Mouse (Mus musculus) heart, postnatal 0 days (tissue): ENCODE measurements at regions not wholly inside any gene's neighbourhood (a gene's known extent, or its start where the extent isn't known, plus 50 kb on each side); places are given as distances from the start of the nearest gene placed in this dataset.
A peak's percentile ranks its signal among the peaks of the same experiment; 100 is the strongest.

Experiments
- ATAC-seq: fragments of 200-750 bp; cut with Nextera tagmentation; 2 replicates; pipeline ENCODE4 v1.8.0; 2017; ENCODE audit warnings: low read depth, moderate number of reproducible peaks, moderate library complexity; ENCODE audit not compliant: insufficient read depth
- DNase-seq: peaks from one replicate; pipeline ENCODE4 v3.0.0-alpha.2; 2016; ENCODE audit warnings: low spot score
- H3K27ac ChIP-seq: fragments of 300-500 bp; sonication (generic); 2 replicates; pipeline ENCODE4 v1.5.1; 2014; ENCODE audit warnings: low read depth, mild to moderate bottlenecking
- H3K27me3 ChIP-seq: fragments of 300-500 bp; sonication (generic); 2 replicates; pipeline ENCODE4 v1.6.1; 2014; ENCODE audit warnings: low read length, mixed read lengths; ENCODE audit not compliant: control insufficient read depth, insufficient read depth
- H3K36me3 ChIP-seq: fragments of 300-500 bp; sonication (generic); replicated peaks from 2 replicates; pipeline ENCODE4 v1.6.1; 2014; ENCODE audit warnings: low read length, mixed read lengths; ENCODE audit not compliant: control insufficient read depth, insufficient read depth
- H3K4me1 ChIP-seq: fragments of 300-500 bp; sonication (generic); 2 replicates; pipeline ENCODE4 v1.6.1; 2014; ENCODE audit warnings: antibody characterized with exemption; ENCODE audit not compliant: control insufficient read depth, insufficient read depth
- H3K4me2 ChIP-seq: fragments of 300-500 bp; sonication (generic); 2 replicates; pipeline ENCODE4 v1.6.1; 2014; ENCODE audit warnings: low read depth, mild to moderate bottlenecking, low read length, moderate library complexity
- H3K4me3 ChIP-seq: fragments of 300-500 bp; sonication (generic); 2 replicates; pipeline ENCODE4 v1.5.1; 2014; ENCODE audit warnings: low read depth, low read length
- H3K9ac ChIP-seq: fragments of 300-500 bp; sonication (generic); replicated peaks from 2 replicates; pipeline ENCODE4 v1.6.1; 2014; ENCODE audit warnings: low read depth, low read length, mixed read lengths
- H3K9me3 ChIP-seq: fragments of 300-500 bp; sonication (generic); replicated peaks from 2 replicates; pipeline ENCODE4 v1.6.1; 2016; ENCODE audit warnings: low read length; ENCODE audit not compliant: control insufficient read depth
- CTCF ChIP-seq: IDR thresholded peaks from 2 replicates; pipeline ENCODE4 v1.5.1; 2016; ENCODE audit warnings: antibody characterized with exemption, control low read depth, low read depth
- EP300 ChIP-seq: IDR thresholded peaks from 2 replicates; pipeline ENCODE4 v1.6.1; 2016; ENCODE audit warnings: antibody characterized with exemption, low read depth
- WGBS: fragments of 180-500 bp; shearing (Covaris S2); extraction: QIAGEN DNeasy Blood & Tissue Kit; methylation state at CpG from one replicate; pipeline ENCODE4 v1.1.7; 2014; 5-methylcytosine and 5-hydroxymethylcytosine counted together

DNA sequence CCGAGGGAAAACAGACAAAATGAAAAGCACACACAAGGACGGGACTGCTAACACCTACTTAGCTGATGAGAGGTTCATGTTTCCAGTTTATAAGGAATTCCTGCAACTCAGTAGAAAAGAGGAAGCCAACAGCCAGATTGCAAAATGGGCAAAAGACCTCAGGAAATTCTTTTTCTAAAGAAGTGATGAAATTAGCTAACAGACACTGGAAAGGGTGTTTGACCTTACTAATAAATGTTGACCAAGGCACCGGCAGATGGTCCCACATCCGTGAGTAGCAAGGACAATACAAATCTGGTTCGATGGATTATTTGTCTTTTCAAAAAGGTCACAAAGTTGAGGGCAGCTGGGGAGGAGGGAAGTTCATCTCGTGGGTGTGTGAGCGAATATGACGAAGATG is 93.3 kb downstream of the Atxn7l3b start:
- Histone ChIP-seq H3K9me3 (no peaks in the 10 kb centered on the region), H3K9ac (no peak overlapping the region), H3K36me3 (no peaks in the 10 kb centered on the region), H3K4me2 (no peak overlapping the region), H3K4me3 (no peak overlapping the region), H3K27me3 (no peaks in the 10 kb centered on the region), H3K27ac (no peak overlapping the region), H3K4me1 (no peaks in the 10 kb centered on the region)
- DNase-seq (no peak), ATAC-seq (no peak)
- 64% methylated on average over 8 of the region's 8 CpGs for WGBS
- no peak for TF ChIP-seq EP300
- TF ChIP-seq CTCF: no peak

DNA sequence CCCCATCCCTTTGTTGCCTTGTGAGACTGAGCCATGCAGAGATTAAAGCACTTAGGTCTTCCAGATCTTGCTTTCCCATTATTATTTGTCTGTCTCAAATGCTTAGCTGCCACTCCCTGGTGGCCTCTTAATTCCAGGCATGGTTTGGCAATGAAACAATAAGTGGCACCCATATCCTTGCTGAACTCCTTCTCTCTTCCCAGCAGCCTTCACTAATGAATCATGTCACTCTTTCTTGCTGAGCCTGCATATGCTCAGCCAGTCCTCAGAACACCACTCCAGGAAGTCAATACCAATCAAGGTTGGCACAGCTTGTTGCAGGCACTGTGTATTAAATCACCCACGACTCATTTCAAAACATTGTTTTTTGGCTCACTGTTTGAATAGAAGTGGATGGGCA is 118.6 kb downstream of the Atxn7l3b start:
- ATAC-seq: no peak
- Histone ChIP-seq H3K4me3 (no peak overlapping the region), H3K36me3 (no peaks in the 10 kb centered on the region), H3K9me3 (no peaks in the 10 kb centered on the region), H3K9ac (no peak overlapping the region), H3K27ac (no peak overlapping the region), H3K27me3 (no peaks in the 10 kb centered on the region), H3K4me1 (no peaks in the 10 kb centered on the region), H3K4me2 (no peak overlapping the region)
- no peak for DNase-seq
- WGBS: 33% methylated on average over 1 of the region's 1 CpGs
- TF ChIP-seq CTCF (no peak), EP300 (no peak)

DNA sequence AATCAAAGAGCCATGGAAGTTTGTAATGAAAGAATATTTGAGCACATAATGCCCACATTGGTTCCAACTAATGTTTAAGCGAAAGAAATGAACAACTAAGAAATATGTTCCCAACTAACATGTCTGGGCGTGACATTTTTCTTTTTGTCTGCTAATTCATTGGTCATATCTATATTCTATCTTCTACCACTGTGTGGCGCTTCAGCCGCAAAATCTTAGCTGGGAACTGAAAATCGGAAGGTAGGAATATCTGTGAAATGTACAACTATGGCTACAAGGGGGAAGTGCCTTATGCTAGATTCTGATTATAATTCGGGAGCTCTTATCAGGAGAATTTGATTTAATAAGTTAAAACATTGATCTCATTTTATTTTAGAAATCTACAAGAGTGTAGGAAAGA is 125.2 kb downstream of the Atxn7l3b start:
- DNase-seq (no peak), ATAC-seq (no peak)
- H3K27me3 ChIP-seq: no peaks in the 10 kb centered on the region
- no peak overlapping the region for H3K4me3 ChIP-seq
- WGBS: 31% methylated on average over 6 of the region's 6 CpGs
- H3K36me3 ChIP-seq: no peaks in the 10 kb centered on the region
- no peaks in the 10 kb centered on the region for H3K9me3 ChIP-seq
- no peak overlapping the region for H3K9ac ChIP-seq
- no peaks in the 10 kb centered on the region for H3K4me1 ChIP-seq
- H3K4me2 ChIP-seq: no peak overlapping the region
- TF ChIP-seq EP300 (no peak), CTCF (0 out of 2 replicates have a peak, but pooled peaks have one; percentile 24)
- H3K27ac ChIP-seq: no peak overlapping the region

DNA sequence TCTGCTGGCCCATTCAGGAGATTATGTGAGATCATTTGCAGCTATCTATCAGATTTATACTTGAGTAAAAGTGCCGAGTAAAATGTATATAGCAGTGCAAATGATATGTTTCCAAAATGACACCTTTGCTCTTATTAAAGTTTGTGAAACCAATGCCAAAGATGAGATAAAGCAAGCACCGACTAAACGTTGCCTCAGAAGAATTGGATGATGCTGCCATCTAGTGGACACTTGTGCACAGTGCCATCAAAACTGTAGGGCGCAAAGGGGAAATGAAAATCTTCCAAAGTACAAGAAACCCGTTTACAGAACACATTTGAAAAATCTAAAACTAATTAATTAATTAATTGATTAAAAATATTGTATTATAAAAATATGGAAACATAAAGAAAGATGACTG is 127.2 kb downstream of the Atxn7l3b start:
- DNase-seq: peak; percentile 15
- WGBS: 5% methylated on average over 5 of the region's 5 CpGs

DNA sequence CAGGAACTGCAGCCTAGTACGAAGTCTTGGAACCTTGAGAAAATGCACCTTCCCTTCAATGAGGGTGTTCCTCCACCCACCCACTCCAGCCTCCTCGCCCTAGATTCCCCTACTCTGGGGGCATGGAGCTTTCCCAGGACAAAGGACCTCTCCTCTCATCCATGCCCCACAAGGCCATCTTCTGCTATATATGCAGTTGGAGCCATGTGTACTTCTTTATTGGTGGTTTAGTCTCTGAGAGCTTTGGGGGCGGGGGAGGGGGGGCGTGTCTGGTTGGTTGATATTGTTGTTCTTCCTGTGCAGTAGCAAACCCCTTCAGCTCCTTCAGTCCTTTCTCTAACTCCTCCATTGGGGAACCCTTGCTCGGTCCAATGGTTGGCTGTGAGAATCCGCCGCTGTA is 130.2 kb downstream of the Atxn7l3b start:
- Histone ChIP-seq H3K27me3 (no peaks in the 10 kb centered on the region), H3K36me3 (no peaks in the 10 kb centered on the region), H3K4me1 (no peaks in the 10 kb centered on the region), H3K9ac (no peak overlapping the region), H3K4me2 (no peak overlapping the region), H3K9me3 (no peaks in the 10 kb centered on the region), H3K27ac (no peak overlapping the region), H3K4me3 (no peak overlapping the region)
- ATAC-seq: no peak
- no peak for DNase-seq
- 55% methylated on average over 7 of the region's 7 CpGs for WGBS
- TF ChIP-seq EP300 (no peak), CTCF (no peak)

More for the DNA sequence above, 127.2 kb downstream of the Atxn7l3b start:
- ATAC-seq: no peak
- Histone ChIP-seq H3K36me3 (no peaks in the 10 kb centered on the region), H3K4me3 (no peak overlapping the region), H3K4me1 (no peaks in the 10 kb centered on the region), H3K9ac (no peak overlapping the region), H3K9me3 (no peaks in the 10 kb centered on the region), H3K27me3 (no peaks in the 10 kb centered on the region), H3K27ac (no peak overlapping the region), H3K4me2 (no peak overlapping the region)
- TF ChIP-seq EP300: no peak
- peak; percentile 79 for TF ChIP-seq CTCF

DNA sequence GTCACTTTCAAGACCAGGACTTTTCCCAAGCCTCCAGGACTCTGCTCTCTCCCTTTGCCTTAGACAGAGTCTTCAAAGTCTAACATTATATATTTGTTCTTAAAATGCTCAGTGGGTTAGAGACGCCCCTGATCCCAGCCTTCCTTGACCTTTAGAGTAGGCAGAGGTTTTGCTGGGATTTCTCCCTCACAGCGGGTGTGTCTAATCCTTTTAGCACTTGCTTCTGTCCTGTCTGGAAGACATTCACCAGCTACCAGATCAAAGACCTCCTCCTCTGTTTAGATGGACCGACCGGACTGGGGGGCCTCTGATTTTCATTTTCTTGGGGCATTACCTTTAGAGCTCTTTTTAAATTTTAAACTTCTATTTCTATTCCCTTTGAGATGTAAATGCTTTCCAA is 130.7 kb downstream of the Atxn7l3b start:
- no peaks in the 10 kb centered on the region for H3K36me3 ChIP-seq
- no peak overlapping the region for H3K27ac ChIP-seq
- H3K9ac ChIP-seq: no peak overlapping the region
- no peak for ATAC-seq
- WGBS: 14% methylated on average over 4 of the region's 4 CpGs
- no peaks in the 10 kb centered on the region for H3K9me3 ChIP-seq
- H3K4me3 ChIP-seq: no peak overlapping the region
- H3K4me2 ChIP-seq: no peak overlapping the region
- no peaks in the 10 kb centered on the region for H3K27me3 ChIP-seq
- TF ChIP-seq CTCF (no peak), EP300 (no peak)
- DNase-seq: no peak
- no peaks in the 10 kb centered on the region for H3K4me1 ChIP-seq
